ENCODE assay signal across 10 mouse cellular contexts in the genomic region with DNA sequence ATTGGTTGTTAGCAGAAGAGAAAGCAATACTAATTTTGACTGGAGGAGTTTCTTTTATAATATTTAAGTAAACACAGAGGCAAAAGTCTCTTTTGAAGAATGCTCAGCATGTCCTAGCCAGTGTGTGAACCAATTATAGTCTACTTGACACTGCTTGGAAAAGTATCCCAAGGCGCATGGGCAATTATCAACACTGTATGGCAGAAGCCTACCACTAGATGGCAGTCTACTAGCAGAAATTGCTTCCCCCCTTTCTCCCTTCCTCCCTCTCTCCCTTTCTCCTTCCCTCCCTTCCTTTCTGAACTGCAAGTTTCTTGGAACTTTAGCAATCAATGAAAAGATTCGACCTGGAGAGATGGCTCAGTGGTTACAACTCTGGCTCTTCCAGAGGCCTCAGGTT. TPM values are rescaled to one million over a fixed set of nuclear protein-coding genes. Genes with fewer than 3 reads are reported as not detected.
DNase-seq lines count a peak whose midpoint lies in the region; ATAC-seq and TF ChIP-seq lines count a peak whose summit lies in the region.
"Had no signal": no experiment of that assay in that cellular context is flagged by ENCODE, and none has a peak within 500 bp of the region (broad histone marks: within the 10 kb centered on the region; RNA-seq: fewer than 3 reads in every experiment).

No protein-coding gene starts in this region.

- WGBS in forebrain, embryonic 14.5 days: 0% methylated on average over 2 of the region's 2 CpGs
- 4% methylated on average over 2 of the region's 2 CpGs for WGBS in intestine, embryonic 15.5 days
- 8% methylated on average over 2 of the region's 2 CpGs for WGBS in limb, embryonic 10.5 days

- peak; percentile 9; the same call in 1 of the 2 replicates for TF ChIP-seq CTCF in testis, adult 2 months (IDR thresholded peaks at IDR 0.05; ENCODE audit: control insufficient read depth, insufficient read depth, insufficient replicate concordance, low read depth, low read length)

- H3K9ac ChIP-seq in forebrain, embryonic 14.5 days (ENCODE audit: low read length): no peak overlapping the region
- no peak overlapping the region for H3K9ac ChIP-seq in intestine, embryonic 15.5 days
- H3K9ac ChIP-seq: embryonic facial prominence, embryonic 12.5 days; liver, embryonic 15.5 days had no signal

- no peaks in the 10 kb centered on the region for H3K9me3 ChIP-seq in forebrain, embryonic 14.5 days (replicated peaks; ENCODE audit: control insufficient read depth, low read length)
- H3K9me3 ChIP-seq in intestine, embryonic 15.5 days: no peaks in the 10 kb centered on the region
- no peaks in the 10 kb centered on the region for H3K9me3 ChIP-seq in limb, embryonic 10.5 days (replicated peaks)
- H3K9me3 ChIP-seq: embryonic facial prominence, embryonic 12.5 days; liver, embryonic 15.5 days had no signal

- ATAC-seq in cerebellum, adult (ENCODE audit: insufficient number of reproducible peaks, low FRiP score, low TSS enrichment): peak; percentile 67; the same call in 1 of the 2 replicates
- ATAC-seq in forebrain, embryonic 14.5 days: peak; percentile 78
- ATAC-seq in intestine, embryonic 15.5 days: peak; percentile 76

- no peak overlapping the region for H3K4me3 ChIP-seq in testis, adult 2 months (ENCODE audit: control insufficient read depth, low read depth, low read length)
- H3K4me3 ChIP-seq in forebrain, embryonic 14.5 days (ENCODE audit: low read depth, low read length): no peak overlapping the region
- no peak overlapping the region for H3K4me3 ChIP-seq in intestine, embryonic 15.5 days (replicated peaks)
- no peak overlapping the region for H3K4me3 ChIP-seq in limb, embryonic 10.5 days
- H3K4me3 ChIP-seq: embryonic facial prominence, embryonic 12.5 days; liver, embryonic 15.5 days had no signal

- H3K27ac ChIP-seq in testis, adult 2 months (ENCODE audit: control insufficient read depth, insufficient read depth, low read depth, low read length): no peak overlapping the region
- no peak overlapping the region for H3K27ac ChIP-seq in forebrain, embryonic 14.5 days (ENCODE audit: low read depth, low read length)
- H3K27ac ChIP-seq in intestine, embryonic 15.5 days: no peak overlapping the region
- H3K27ac ChIP-seq in limb, embryonic 10.5 days: no peak overlapping the region; the same call in 1 of the 2 replicates
- H3K27ac ChIP-seq: embryonic facial prominence, embryonic 12.5 days; liver, embryonic 15.5 days had no signal

- no peak for DNase-seq in testis, postnatal 10 days (ENCODE audit: low spot score)
- DNase-seq in forebrain, embryonic 14.5 days (ENCODE audit: low spot score): peak; percentile 90
- peak; percentile 41 for DNase-seq in limb, embryonic 10.5 days (ENCODE audit: low spot score)
- DNase-seq in neural tube, embryonic 10.5 days (ENCODE audit: extremely low spot score, low spot score): peak; percentile 42
- DNase-seq in urinary bladder, postnatal 36 days (ENCODE audit: low spot score in 2 of 2): no peak

- H3K27me3 ChIP-seq in testis, adult 2 months (ENCODE audit: control insufficient read depth, insufficient read depth, low read length): no peaks in the 10 kb centered on the region
- no peaks in the 10 kb centered on the region for H3K27me3 ChIP-seq in forebrain, embryonic 14.5 days (replicated peaks; ENCODE audit: control insufficient read depth, insufficient read depth, low read length)
- no peaks in the 10 kb centered on the region for H3K27me3 ChIP-seq in intestine, embryonic 15.5 days (replicated peaks)
- peaks cover 3% of the 10 kb centered on the region; the same call in 1 of the 2 replicates for H3K27me3 ChIP-seq in limb, embryonic 10.5 days (ENCODE audit: low read depth, poor library complexity, severe bottlenecking)
- H3K27me3 ChIP-seq: embryonic facial prominence, embryonic 12.5 days; liver, embryonic 15.5 days had no signal

- TF ChIP-seq POLR2A in testis, adult 2 months (IDR thresholded peaks at IDR 0.05; ENCODE audit: control insufficient read depth, low read depth, low read length): no peak

- H3K4me2 ChIP-seq in forebrain, embryonic 14.5 days (ENCODE audit: low read length): no peak overlapping the region
- no peak overlapping the region for H3K4me2 ChIP-seq in intestine, embryonic 15.5 days (replicated peaks)
- H3K4me2 ChIP-seq: embryonic facial prominence, embryonic 12.5 days; liver, embryonic 15.5 days had no signal

- H3K36me3 ChIP-seq in testis, adult 2 months (ENCODE audit: control insufficient read depth, insufficient read depth, low read length): no peaks in the 10 kb centered on the region
- H3K36me3 ChIP-seq in forebrain, embryonic 14.5 days (ENCODE audit: control insufficient read depth, insufficient read depth, low read length): no peaks in the 10 kb centered on the region
- H3K36me3 ChIP-seq in intestine, embryonic 15.5 days: no peaks in the 10 kb centered on the region
- no peaks in the 10 kb centered on the region for H3K36me3 ChIP-seq in limb, embryonic 10.5 days
- H3K36me3 ChIP-seq: embryonic facial prominence, embryonic 12.5 days; liver, embryonic 15.5 days had no signal

- no peaks in the 10 kb centered on the region; the same call in 1 of the 2 replicates for H3K4me1 ChIP-seq in testis, adult 2 months (ENCODE audit: control insufficient read depth, insufficient read depth, low read length)
- H3K4me1 ChIP-seq in forebrain, embryonic 14.5 days (ENCODE audit: control insufficient read depth, insufficient read depth, low read length): no peaks in the 10 kb centered on the region
- H3K4me1 ChIP-seq in intestine, embryonic 15.5 days (replicated peaks): 0 out of 2 replicates have a peak, but pooled peaks cover 4% of the 10 kb centered on the region
- no peaks in the 10 kb centered on the region for H3K4me1 ChIP-seq in limb, embryonic 10.5 days
- H3K4me1 ChIP-seq: embryonic facial prominence, embryonic 12.5 days had no signal

RNA-seq across cellular contexts. Expression of a gene that starts 7.1 kb away (rescaled TPM):
- polyA plus RNA-seq in testis, adult 2 months (2012; rRNA removed): 4.7 and 5.6 TPM in 2 replicates
- 9.8 and 10.1 TPM in 2 replicates for polyA plus RNA-seq in forebrain, embryonic 14.5 days (2014; fragmentation: Nextera tagmentation; extraction: Ambion mirVana)
- polyA plus RNA-seq in intestine, embryonic 15.5 days (2015; fragmentation: Nextera tagmentation; extraction: Ambion mirVana): 78.8 and 84.8 TPM in 2 replicates
- 4.9 and 5.2 TPM in 2 replicates for polyA plus RNA-seq in limb, embryonic 10.5 days (2016; fragmentation: Nextera tagmentation; extraction: Ambion mirVana)

Comparison
In these comparisons a context has a peak if more than half of its experiments do, and no peak if none do; other contexts are left out.
1. DNase-seq: peak in forebrain, embryonic 14.5 days (single experiment), limb, embryonic 10.5 days (single experiment) and neural tube, embryonic 10.5 days (single experiment); none in testis, postnatal 10 days (single experiment) and urinary bladder, postnatal 36 days (0 of 2).
2. Peak in every context shown above with its lines, with median percentiles within 50 percentile points of each other: ATAC-seq.